Mouse (Mus musculus) E14TG2a.4 (cell line): ENCODE data around the gene Ccdc124.

Experiments used
- CTCF ChIP-seq: conservative IDR thresholded peaks from 2 replicates; pipeline ENCODE4 v1.5.1; 2014; ENCODE audit warnings: low read length
- NANOG ChIP-seq: IDR thresholded peaks from 2 replicates; pipeline ENCODE4 v1.6.1; 2014; ENCODE audit warnings: borderline replicate concordance, low read length, mixed read lengths

GRCm38 (mm10) chr8:70907518-70907917 lies 33.8 kb upstream of the Ccdc124 start:
- no peak for TF ChIP-seq CTCF
- no peak for TF ChIP-seq NANOG
